Mouse (Mus musculus) monocyte, adult 2 months (primary cell): Measurements from ENCODE around the gene Rab44.
"Not testable (repeated sequence)": the region's sequence is repeated elsewhere in the genome, so short reads cannot be mapped to it uniquely, and the experiment has no call there.

Experiments used
- DNase-seq, 2 experiments: peaks; one replicate each; pipeline ENCODE4 v3.0.0; 2022; ENCODE audit warnings: low spot score in 2 of 2, low read depth in 1 of 2

Rab44 gene

DNA sequence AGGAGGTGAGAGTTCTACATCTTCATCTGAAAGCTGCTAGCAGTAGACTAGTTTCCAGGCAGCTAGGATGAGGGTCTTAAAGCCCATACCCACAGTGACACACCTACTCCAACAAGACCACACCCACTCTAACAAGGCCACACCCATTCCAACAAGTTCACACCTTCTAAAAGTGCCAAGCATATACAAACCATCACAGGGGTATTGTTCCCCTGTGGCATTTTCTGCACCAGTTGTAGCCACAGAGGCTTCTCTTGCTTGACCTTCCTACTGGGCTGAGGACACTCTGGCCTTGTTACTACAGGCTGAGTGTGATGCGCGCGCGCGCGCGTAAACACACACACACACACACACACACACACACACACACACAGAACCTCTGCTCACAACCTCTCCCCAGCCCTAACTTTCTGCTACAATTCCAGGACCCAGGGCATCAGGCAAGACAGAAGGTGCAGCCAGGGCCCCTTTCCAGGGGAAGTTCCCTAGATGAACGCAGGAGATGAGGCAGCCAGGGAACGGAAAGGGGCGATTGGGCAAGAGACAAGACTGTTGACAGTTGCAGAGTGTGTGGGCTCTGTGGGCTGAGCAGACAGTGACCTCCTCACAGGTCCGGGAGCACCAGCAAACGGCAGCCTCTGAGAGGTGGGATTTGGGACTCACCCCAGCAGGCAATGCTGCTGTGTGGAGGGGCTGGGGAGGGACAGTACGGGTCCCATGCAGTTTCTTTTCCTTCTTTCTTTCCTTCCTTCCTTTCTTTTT lies at the start of gene Rab44:
Gene Rab44 (plus strand): TSS at position 555 of the 762 bp plus-strand sequence.
- peak; percentile 51 to 52 for DNase-seq

DNA sequence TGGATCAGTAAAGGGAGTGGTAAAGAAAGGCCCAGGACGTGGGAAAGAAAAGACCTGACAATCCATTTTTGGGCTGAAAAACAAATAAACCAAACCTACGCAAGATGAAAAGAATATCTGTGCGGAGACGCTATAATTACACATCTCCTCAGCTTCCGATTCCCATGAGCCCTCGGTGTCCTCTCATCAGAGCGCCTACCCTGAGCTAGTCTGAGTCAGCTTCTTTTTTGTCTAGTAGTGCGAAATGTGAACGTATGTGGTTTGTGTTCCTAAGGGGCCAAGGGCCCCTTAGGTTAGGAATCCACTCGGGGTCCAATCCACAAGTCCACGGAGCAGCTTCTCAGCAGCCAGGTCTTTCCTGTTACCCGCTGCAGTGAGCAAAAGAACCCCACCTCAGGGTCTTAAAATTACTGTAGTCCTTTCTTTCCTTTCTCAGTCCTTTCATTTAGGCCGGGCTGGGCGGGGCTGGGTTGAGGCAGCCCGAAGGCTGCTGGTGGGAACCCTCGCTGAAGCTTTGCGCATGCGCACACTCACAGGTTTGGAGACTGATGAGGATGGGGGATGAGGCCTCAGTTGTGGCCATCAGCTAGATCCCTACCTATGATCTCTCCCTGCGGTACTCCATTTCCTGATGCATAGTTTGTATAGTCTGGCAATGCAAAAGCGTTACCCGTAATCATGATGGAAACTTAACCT lies 48.6 kb upstream of the Rab44 start:
- no peak for DNase-seq

DNA sequence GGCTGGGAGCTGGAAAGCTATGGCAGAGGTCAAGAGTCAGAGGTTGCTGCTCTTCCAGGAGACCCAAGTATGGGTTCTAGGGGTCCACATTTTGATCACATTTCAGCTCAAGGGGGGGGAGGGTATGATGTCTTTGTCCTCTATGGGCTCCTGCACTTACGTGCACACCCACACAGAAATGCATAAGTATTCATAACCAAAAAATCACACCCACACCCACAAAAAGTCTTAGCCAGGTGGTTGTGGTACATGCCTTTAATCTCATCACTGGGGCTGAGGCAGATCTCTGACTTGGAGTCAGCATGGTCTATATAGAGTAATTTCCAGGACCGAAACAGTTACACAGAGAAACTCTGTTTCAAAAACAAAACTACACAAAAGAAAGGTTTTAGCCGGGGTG lies 48.0 kb upstream of the Rab44 start:
- DNase-seq, result no peak

DNA sequence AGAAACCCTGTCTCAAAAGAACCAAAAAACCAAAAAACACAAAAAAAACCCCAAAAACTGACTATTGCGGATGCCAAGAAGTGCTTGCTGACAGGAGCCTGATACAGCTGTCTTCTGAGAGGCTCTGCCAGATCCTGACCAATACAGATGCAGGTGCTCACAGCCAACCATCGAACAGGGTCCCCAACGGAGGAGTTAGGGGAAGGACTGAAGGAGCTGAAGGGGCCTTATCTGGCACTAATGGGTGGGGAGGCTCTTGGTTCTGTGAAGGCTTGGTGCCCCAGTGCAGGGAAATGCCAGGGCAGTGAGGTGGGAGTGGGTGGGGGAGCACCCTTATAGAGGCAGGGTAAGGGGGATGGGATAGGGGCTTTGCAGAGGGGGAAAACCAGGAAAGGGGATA lies 46.5 kb upstream of the Rab44 start:
- DNase-seq, result not testable (repeated sequence)

DNA sequence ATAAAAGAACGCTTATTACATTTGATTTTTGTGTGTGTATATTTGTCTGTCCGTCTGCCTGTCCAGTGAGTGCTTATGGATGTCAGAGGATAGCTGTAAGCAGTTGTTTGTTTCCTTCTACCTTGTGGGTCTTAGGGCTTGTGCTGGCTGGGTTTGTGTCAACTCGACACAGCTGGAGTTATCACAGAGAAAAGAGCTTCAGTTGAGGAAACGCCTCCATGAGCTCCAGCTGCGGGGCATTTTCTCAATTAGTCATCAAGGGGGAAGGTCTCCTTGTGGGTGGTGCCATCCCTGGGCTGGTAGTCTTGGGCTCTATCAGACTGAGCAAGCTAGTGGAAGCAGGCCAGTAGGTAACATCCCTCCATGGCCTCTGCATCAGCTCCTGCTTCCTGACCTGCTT lies 46.1 kb upstream of the Rab44 start:
- DNase-seq, result no peak

DNA sequence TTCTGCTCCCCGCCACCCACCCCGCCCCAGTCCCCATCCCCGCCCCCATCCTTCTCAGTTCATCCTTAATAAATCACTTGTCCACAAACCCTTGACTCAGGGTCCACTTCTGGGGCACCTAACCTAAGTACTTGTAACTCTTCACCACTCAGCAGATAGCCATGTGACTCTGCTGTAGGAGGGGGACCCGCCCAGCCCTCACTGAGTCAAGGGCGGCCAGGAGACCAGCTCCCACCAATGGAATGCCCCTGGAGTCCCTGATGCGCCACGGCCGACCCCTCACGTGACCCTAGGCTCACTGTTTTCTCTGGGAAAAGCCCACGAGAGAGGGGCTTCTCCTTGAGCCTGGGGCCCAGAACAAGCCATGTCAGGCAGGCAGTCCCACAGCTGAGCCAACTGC lies 44.9 kb upstream of the Rab44 start:
- DNase-seq, result no peak

DNA sequence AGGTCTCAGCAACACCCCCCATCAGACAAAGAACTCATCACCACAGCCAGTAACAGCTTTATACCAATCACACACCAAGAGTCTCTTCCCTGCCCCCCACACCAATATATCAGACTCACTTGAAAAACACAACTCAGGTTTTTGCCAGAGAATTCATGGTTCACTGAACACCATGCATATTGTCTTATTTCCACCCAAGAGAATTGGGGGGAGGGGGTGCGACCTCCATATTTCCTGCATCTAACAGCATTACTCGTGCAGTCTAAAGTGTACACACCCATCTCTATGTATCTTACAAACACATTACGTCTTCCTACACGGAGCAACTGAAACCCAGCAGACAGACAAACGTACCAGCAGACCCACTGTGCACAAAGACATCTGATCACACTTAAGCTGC lies 42.1 kb upstream of the Rab44 start:
- DNase-seq, result no peak

DNA sequence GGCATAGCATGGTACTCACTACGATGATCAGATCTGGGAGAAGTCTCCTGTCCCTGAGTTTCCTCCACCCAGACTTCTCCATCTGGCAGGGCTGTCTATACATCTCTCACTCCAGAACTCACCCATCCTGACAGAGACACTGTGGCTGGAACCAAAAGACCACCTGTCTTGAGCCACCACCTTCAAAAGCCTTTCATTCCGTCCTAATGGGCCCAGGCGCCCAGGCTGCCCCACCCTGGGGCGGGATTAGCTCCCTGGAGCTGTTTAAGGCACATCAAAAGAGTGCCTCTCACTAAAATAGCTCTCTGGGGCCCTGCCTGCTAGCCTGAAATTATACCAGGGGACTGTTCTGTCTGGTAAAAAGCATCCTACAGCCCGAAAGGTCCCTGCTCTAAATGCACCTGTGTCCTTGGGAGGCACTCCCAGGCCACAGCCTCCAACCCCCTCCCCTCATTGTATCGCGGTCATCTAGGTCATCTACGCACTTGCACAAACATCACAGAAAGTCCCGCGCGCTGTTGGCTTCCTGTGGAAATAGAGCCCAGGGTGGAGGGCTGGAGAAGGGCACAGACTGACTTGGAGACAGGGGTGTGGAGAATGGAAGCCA lies 41.1 kb upstream of the Rab44 start:
- no peak for DNase-seq

DNA sequence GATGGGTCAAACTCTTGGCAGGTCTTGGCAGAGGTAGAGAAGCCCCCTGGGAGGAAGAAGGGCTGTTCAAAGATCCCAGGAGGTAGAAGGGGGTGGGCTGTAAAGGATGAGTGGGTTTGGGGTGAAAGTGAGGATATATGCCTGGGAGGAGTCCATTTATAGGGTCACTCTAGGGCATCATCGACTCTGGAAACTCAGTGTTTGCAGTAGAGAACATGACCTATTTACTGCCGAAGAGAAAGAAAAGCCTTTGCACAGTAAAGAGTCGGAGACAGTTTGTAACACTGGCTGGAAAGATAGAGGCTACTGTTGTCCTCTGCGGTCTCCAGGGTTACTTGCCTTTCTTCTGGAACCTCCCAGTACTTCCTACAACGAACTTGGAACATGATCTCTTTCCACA lies 40.6 kb upstream of the Rab44 start:
- no peak for DNase-seq

DNA sequence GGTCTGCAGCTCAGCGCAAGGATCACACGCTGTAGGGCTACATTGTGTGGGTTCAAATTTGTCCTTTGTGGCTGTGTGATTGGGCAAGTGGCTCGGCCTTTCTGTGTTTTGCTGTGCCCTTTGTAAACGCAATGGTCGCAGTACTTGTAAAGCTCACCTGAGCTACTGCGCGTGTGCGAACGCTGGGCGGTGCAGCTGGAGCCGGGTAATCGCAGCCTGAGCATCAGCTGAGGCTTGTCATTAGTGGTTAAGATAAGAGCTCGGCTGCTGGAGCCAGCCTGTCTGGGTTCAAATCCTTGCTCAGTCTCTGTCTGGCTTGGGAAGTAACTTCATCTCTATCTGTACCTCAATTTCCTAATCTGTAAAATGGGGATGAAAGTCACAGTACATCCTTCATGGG lies 39.9 kb upstream of the Rab44 start:
- no peak for DNase-seq

DNA sequence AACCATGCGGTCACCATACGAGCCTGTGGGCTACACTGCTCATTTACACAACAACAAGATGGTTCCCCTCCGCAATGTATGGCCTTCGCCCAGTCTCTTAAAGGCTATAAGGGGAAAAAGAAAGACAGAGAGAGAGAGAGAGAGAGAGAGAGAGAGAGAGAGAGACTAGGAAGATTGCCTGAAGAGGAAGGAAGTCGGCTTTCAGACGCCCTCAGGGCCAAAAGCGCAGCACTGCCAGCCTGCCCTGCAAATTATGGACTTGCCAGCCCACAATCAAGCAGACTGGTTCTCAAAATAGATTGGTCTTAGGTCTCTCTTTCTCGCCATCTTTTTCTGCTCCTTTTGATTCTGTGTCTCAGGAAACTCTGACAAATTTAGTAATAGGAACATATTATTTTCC lies 37.7 kb upstream of the Rab44 start:
- no peak for DNase-seq

DNA sequence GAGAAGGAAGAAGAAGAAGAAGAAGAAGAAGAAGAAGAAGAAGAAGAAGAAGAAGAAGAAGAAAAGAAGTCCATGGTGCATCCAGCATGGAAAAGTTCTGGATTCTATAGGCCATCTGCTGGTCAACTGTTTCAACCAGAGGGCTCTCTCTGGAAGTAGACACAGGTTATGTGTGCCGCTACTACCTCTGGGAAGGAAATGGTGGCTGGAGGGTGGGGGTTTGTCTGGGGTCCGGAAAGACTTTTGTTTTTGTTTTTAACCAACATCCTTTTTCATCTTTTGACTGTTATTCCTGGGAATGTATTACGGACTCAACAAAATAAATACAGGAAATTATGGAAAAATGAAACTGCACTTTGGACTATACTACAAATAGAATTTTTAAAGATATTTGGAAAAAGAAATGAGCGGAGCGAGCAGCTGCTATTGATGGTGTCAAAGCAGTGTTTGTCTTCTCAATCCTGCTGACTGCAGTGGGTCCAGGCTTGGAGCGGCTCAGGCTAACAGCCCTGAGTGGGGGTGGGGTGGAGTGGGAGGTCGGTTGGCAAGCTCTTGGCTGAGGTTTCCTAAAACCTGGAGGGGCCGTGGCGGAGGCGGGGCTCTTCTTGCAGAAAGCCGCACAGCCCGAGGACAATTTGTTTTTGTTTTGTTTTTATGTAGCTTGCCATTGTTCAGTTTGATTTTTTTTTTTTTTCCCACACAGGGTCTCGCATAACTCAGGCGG lies 36.0 kb upstream of the Rab44 start:
- no peak for DNase-seq

DNA sequence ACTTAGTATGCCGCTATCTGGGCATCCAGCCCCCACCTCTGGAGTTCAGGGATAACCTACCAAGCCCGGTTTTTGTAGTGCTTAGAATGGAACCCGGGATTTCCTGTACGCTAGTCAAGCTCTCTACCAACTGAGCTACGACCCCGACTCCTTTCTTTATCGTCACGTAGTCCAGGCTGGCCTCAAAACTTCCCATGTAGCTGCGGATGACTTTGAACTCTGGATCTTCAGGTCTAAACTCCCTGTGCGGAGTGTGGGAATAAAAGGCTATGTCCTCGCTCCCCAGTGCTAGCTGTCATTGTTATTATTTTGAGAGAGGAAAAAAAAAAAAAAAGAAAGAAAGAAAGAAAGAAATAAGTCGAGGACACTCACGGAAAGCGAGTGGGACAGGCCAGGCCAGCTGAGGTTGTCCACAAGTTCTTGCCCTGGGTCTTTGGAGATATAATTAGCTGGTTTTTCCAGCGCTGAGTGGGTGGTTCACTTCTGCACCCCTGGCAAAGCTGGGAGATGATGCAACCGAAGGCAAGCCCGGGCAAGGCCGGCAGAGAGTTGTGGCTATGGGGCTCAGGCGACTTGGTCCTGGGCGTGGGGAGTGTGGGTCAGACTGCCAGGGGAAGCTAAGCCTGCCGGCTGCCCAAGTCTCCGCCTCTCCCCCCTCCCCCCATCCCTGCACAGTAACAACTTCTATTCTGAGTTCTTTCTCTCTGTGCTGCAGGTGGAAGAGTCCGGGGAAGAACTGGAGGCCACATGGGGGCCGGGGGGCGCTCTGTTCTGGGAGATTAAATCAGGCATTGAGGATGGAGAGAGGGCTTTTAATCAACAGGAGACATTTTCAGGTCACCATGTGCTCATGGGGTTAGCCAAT lies 35.2 kb upstream of the Rab44 start:
- peak; percentile 41 to 60 for DNase-seq

DNA sequence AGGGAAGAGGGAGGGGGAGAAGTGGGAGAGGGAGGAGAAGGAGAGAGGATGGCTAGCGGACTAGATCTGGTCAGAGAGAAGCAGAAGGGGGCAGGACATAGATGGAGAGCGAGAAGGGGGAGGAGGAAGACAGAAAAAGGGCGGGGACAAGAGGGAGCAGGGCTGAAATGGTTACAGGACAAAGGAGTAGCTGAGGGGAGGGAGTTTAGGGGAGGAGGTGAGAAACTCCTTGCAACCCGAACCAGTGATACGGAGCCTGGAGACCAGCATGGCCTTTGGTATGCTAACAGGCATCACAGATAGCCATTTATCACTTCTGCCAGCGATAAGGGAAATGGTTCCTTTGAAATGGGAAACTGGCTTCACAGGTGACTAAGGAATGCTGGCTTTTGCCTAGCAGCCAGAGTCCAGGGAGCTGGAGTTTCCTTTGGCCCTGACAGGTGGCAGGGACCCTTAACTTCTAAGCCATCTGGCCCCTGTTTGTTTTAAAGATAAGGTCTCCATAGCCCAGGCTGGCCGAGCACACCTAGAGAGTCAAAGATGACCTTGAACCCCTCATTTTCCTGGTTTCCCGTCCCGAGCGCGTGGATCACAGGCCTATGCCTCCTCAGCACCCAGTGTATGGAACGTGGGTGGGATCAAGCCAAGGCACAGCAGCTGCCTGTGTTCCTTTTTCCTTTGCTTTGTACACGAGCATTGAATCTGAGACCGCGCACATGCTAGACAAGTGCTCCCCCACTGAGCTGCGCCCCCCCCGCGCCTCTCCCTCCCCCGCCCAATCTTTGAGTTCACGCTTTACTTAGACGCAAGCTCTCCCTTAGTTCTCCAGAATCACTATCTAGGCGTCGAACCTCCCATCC lies 33.0 kb upstream of the Rab44 start:
- no peak for DNase-seq

DNA sequence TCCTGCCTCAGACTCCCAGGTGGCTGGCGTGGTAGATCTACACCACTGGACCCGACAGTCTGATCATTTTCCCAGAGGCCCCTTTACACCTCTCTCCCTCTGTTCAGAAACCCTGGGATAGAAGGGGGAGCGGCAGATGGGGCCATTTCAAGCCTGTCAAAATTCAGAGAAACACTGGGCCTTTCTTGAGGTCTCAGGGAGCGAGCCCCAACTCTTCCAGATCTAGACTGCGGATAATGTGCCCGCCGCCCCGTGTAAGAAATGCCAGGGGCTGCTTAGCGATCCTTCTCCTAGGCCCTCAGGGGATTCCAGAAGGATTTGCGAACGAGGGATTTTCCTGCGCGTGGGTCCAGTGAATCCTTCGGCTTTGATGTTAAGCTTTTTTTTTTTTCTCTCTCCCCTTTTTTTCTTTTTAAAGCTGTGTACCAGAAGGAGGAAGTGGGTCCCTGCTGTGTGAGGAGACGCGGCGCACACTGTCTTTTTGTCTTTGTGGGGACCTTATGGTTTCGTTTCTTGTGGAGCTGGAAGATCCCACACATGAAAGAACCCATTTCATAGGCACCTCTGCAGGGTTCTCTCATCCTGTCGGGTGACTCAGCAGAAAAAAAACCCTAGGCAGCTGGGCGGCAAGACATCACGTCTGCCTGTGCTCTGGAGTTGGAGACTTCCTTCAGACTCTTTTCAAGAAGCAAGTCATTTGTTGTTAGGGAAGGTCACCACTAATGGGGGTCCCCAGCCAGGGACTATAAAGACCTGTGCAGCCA lies 32.1 kb upstream of the Rab44 start:
- DNase-seq, result peak in 1 of 2 experiments; percentile 29

DNA sequence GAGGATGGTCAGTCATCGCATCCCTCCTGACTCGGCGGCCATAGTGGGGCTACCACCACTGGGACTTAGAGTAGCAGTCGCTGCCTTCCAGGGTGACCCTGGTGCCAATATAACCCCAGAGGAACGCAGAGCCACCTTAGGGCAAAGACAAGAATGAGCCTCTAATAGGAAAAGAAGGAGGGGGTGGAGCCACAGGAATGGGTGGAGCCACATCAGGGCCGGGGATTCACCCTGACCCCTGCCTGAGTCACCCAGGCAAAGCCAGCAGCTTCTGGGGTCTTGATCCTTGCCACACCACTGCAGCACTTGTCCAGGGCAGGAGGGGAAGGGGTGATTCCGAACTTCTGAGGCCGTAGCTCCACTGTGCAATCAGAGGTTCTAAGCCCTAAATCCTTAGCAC lies 30.4 kb upstream of the Rab44 start:
- DNase-seq, result no peak

DNA sequence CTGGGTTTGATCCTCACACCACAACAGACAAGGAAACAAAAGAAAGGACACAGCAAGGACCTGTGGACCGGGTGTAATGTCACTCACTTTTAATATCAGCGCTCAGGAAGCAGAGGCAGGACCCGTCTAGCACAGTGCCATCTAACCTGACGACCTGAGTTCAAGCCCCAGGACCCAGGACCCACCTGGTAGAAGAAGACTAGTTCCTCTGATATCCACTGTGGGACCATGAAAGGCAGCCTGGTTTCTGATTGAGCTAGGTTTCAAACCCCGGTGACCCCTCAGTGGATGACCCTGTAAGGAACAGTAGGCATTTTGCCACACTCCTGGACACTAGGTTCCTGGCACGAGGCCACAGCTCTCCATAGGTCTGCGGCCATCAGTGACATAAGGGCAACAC lies 29.3 kb upstream of the Rab44 start:
- DNase-seq, result no peak

DNA sequence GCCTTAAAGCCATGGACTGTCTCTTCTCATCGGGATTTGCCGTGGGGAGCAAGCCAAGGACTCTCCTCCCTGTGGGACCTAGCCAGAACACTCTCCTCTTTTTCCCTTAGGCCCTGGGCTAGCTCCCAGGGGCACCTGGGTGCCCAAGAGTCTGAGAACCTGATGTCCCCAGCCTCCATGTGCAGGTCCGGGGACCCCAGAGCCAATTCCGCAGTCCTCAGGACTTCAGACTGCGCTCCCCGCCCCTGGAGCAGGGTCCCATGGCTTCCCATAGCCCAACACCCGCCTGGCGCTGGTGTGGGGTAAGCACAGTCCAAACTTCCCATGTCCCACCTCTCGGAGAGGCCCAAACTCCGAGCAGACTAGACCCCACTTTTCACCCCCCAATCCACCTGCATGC lies 28.7 kb upstream of the Rab44 start:
- DNase-seq, result no peak

DNA sequence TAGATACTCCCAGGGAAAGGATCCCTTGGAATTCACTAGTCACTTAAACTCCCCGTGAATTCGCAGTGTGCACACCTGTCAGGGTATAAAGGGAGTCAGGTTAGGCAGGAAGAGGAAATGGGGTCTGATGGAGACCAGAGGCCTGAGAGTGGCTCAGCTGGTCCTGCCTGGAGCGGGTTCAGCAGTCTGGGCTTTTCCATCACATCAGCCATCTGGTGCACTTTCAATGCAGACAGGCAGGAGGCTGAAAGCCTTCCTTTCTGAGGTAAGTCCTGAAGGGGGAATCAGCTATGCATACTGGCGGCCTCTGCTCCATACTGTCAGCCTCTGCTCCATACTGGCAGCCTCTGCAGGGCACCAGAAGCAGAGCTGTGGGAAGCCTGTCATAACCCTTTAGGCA lies 27.0 kb upstream of the Rab44 start:
- no peak for DNase-seq
